Mouse (Mus musculus): Measurements from ENCODE around the gene Tmeff1.

GRCm38 (mm10) chr4:48605650-48606049, 20.7 kb downstream of the Tmeff1 start:
- TF ChIP-seq CTCF (IDR thresholded peaks at IDR 0.05; ENCODE audit: extremely low read depth, insufficient read depth, insufficient read length, insufficient replicate concordance) (no peak), POLR2A (IDR thresholded peaks at IDR 0.05; ENCODE audit: low read depth, low read length) (no peak)
